Mouse (Mus musculus) embryonic facial prominence, embryonic 11.5 days (tissue): Measurements from ENCODE around the gene Dnhd1. TPM values are rescaled to one million over a fixed set of nuclear protein-coding genes. Genes with fewer than 3 reads are reported as not detected.
"Not testable (repeated sequence)": the region's sequence is repeated elsewhere in the genome, so short reads cannot be mapped to it uniquely, and the experiment has no call there.

ENCODE experiments used
- ATAC-seq: fragments of 200-750 bp; cut with Nextera tagmentation; replicated peaks from 2 replicates; pipeline ENCODE4 v1.8.0; 2017; ENCODE audit warnings: low read depth; ENCODE audit not compliant: insufficient number of reproducible peaks, low FRiP score, low TSS enrichment
- DNase-seq: peaks from one replicate; pipeline ENCODE4 v3.0.0-alpha.2; 2015; ENCODE audit warnings: low spot score
- H3K27ac ChIP-seq: fragments of 300-500 bp; sonication (generic); replicated peaks from 2 replicates; pipeline ENCODE4 v1.5.1; 2014; ENCODE audit warnings: mild to moderate bottlenecking, low read depth, low read length, control low read depth
- H3K27me3 ChIP-seq: fragments of 300-500 bp; sonication (generic); 2 replicates; pipeline ENCODE4 v1.6.1; 2014; ENCODE audit warnings: mild to moderate bottlenecking, low read length, moderate library complexity, mixed read lengths; ENCODE audit not compliant: control insufficient read depth, insufficient read depth
- H3K36me3 ChIP-seq: fragments of 300-500 bp; sonication (generic); replicated peaks from 2 replicates; pipeline ENCODE4 v1.6.1; 2014; ENCODE audit warnings: low read depth, mild to moderate bottlenecking, low read length, moderate library complexity, mixed read lengths; ENCODE audit not compliant: control insufficient read depth, insufficient read depth
- H3K4me1 ChIP-seq: fragments of 300-500 bp; sonication (generic); 2 replicates; pipeline ENCODE4 v1.6.1; 2014; ENCODE audit warnings: low read length, mixed read lengths; ENCODE audit not compliant: control insufficient read depth, insufficient read depth
- H3K4me2 ChIP-seq: fragments of 300-500 bp; sonication (generic); 2 replicates; pipeline ENCODE4 v1.6.1; 2014; ENCODE audit warnings: low read depth, mild to moderate bottlenecking, control low read depth, low read length, moderate library complexity
- H3K4me3 ChIP-seq: fragments of 300-500 bp; sonication (generic); 2 replicates; pipeline ENCODE4 v1.5.1; 2014; ENCODE audit warnings: low read depth, low read length, control low read depth
- H3K9ac ChIP-seq: fragments of 300-500 bp; sonication (generic); replicated peaks from 2 replicates; pipeline ENCODE4 v1.6.1; 2014; ENCODE audit warnings: mild to moderate bottlenecking, control low read depth, low read length
- H3K9me3 ChIP-seq: fragments of 300-500 bp; sonication (generic); replicated peaks from 2 replicates; pipeline ENCODE4 v1.6.1; 2016; ENCODE audit warnings: mild to moderate bottlenecking, low read length, inconsistent platforms, mixed read lengths; ENCODE audit not compliant: control insufficient read depth
- WGBS: fragments of 180-500 bp; shearing (Covaris S2); extraction: QIAGEN DNeasy Blood & Tissue Kit; methylation state at CpG from one replicate; pipeline ENCODE4 v1.1.7; 2014; 5-methylcytosine and 5-hydroxymethylcytosine counted together
- polyA plus RNA-seq: library from polyadenylated mRNA; unstranded; fragments of >200 nt; fragmentation: Nextera tagmentation; extraction: Ambion mirVana; gene quantifications from 2 replicates; pipeline ENCODE4 v1.2.1, GENCODE M21; 2014

Gene Dnhd1
- polyA plus RNA-seq, 1 experiment from 2014 or later = 1.4 TPM

DNA sequence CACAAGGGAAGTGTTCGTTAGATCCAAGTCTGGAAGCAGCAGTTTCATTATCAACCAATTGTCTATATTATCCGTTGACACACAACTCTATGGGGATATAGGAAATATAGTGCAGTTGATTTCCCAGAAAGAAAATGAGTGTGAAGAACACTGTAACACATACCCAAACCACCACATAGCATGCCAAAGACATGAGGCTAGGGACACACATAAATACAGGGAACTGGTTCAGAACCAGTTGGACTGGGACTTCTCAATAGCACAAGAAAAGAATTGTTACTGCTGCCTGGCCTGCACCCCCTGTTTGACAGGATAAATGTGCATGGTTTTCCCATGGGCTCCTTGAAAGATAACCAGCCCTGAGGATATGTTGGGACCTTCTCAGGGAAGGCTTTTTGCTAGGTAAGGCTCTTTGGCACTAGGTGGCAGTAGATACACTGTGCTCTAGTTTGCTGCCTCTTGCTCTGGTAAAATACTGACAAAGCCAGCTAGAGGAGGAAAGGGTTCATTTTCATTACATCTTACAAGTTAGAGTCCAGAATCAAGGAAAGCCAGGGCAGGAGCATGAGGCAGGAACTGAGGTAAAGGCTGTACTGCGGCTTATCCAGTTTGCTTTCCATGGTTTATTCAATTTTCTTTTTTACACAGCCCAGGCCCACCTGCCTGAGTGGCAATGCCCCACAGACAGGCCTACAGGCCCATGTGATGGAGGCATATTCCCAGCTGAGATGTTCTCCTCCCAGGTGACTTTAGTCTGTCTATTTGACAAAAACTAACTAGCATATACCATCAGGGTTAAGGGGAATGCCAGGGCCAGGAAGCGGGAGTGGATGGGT lies 75.7 kb downstream of the Dnhd1 start:
- Histone ChIP-seq H3K27me3 (no peaks in the 10 kb centered on the region), H3K36me3 (no peaks in the 10 kb centered on the region), H3K4me1 (no peaks in the 10 kb centered on the region), H3K9me3 (no peaks in the 10 kb centered on the region), H3K4me2 (no peak overlapping the region), H3K9ac (no peak overlapping the region), H3K27ac (no peak overlapping the region), H3K4me3 (no peak overlapping the region)
- ATAC-seq (peak; percentile 60; the same call in 1 of the 2 replicates), DNase-seq (peak; percentile 78)
- 77% methylated on average over 4 of the region's 4 CpGs for WGBS

- Histone ChIP-seq H3K4me3 (no peak overlapping the region), H3K9me3 (no peaks in the 10 kb centered on the region), H3K9ac (no peak overlapping the region), H3K36me3 (no peaks in the 10 kb centered on the region), H3K4me1 (no peaks in the 10 kb centered on the region), H3K4me2 (no peak overlapping the region), H3K27ac (no peak overlapping the region), H3K27me3 (no peaks in the 10 kb centered on the region)
- DNase-seq (no peak), ATAC-seq (no peak)
- WGBS = 97% methylated on average over 4 of the region's 4 CpGs
These were observed 76.3 kb downstream of the Dnhd1 start for GRCm38 (mm10) chr7:105726980-105727325.

DNA sequence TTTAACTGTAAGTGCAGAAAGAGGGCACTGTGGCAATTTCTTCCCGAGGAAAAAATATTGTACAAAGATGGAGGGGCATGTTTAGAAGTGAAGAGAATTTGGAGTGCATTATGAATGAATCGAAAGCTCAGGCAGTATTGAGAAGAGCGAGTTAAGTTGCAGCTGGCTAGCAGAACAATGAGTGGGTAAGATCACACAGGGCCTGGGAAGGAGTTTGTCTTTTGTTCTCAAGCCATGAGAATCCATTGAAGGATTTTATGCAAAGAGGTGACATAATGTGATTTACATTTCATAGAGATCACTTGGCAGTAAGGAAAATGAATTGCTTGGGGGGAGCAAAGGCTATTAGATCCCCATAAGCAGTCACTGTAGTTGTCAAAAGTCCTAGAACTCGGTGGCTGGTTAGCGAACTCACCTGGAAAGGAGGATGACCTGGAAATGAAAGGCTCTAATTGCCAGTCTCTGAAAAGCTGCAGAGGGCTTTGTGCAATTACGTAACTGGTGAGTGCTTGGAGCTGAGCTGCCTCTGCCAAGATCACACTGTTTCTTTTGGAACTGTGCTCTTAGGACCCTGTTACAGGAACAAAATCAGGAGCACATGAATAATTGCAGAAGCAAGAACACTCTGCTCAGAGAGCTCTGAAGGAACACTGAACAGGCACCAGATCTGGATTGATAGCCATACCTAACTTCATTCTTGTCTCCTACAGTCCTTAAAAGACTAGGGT lies 78.2 kb downstream of the Dnhd1 start:
- no peaks in the 10 kb centered on the region for H3K27me3 ChIP-seq
- H3K4me3 ChIP-seq = no peak overlapping the region
- no peak overlapping the region for H3K4me2 ChIP-seq
- H3K27ac ChIP-seq = no peak overlapping the region
- 80% methylated on average over 6 of the region's 6 CpGs for WGBS
- no peak for DNase-seq
- H3K4me1 ChIP-seq = no peaks in the 10 kb centered on the region
- ATAC-seq = no peak
- no peak overlapping the region for H3K9ac ChIP-seq
- H3K9me3 ChIP-seq = no peaks in the 10 kb centered on the region
- peaks cover 3% of the 10 kb centered on the region; the same call in 1 of the 2 replicates for H3K36me3 ChIP-seq

- no peak for DNase-seq
- H3K27me3 ChIP-seq = no peaks in the 10 kb centered on the region
- H3K27ac ChIP-seq = no peak overlapping the region
- no peaks in the 10 kb centered on the region for H3K4me1 ChIP-seq
- H3K4me3 ChIP-seq = no peak overlapping the region
- ATAC-seq = no peak
- H3K4me2 ChIP-seq = no peak overlapping the region
- H3K36me3 ChIP-seq = peaks cover 7% of the 10 kb centered on the region
- no peak overlapping the region for H3K9ac ChIP-seq
- no peaks in the 10 kb centered on the region for H3K9me3 ChIP-seq
- WGBS = 93% methylated on average over 11 of the region's 11 CpGs
These were observed 83.2 kb downstream of the Dnhd1 start for GRCm38 (mm10) chr7:105733836-105734235.

DNA sequence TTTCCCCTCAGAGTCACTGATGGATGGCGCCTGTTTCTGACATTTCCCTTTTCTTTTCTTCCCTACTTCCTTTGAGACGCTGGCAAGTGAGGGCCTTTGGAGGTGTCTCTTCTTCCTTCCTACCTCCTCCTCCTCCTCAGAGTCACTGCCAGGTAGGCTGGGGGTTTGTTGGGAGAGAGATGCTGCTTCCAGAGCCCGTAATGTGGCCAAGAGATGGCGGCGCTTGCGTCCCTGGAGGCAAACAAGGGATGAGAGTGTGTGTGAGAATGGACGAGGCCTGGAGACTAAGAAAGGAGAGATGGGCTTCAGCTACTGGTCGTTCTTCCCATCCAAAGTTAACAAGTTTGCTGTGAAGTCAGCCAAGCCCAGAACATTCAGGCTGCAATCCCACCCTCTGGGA lies 84.2 kb downstream of the Dnhd1 start:
- DNase-seq = no peak
- no peak for ATAC-seq
- Histone ChIP-seq H3K4me3 (no peak overlapping the region), H3K27me3 (no peaks in the 10 kb centered on the region), H3K27ac (no peak overlapping the region), H3K36me3 (peaks cover 7% of the 10 kb centered on the region), H3K9me3 (no peaks in the 10 kb centered on the region), H3K4me1 (no peaks in the 10 kb centered on the region), H3K4me2 (no peak overlapping the region), H3K9ac (no peak overlapping the region)
- 87% methylated on average over 8 of the region's 8 CpGs for WGBS

DNA sequence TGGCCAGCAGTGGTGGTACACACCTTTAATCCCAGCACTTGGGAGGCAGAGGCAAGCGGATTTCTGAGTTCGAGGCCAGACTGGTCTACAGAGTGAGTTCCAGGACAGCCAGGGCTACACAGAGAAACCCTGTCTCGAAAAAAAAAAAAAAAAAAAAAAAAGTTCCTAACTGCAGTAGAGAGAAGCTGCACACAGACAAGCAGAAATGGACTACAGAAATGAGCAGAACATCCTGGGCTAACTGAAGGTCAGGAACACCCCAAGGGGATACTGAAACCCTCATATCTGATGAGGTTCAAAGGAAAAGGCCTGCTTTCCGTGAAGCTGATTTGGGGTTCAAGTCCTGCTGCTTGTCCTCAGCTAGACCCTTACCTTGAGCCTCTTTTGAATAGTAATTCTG lies 84.8 kb downstream of the Dnhd1 start:
- not testable (repeated sequence) for ATAC-seq, H3K27me3 ChIP-seq, H3K9me3 ChIP-seq, H3K27ac ChIP-seq, DNase-seq, H3K4me1 ChIP-seq, H3K36me3 ChIP-seq
- Histone ChIP-seq H3K4me2 (peak overlapping the region; percentile 86), H3K4me3 (peak overlapping the region; percentile 87), H3K9ac (peak overlapping the region; percentile 80)
- WGBS = 51% methylated on average over 4 of the region's 4 CpGs

DNA sequence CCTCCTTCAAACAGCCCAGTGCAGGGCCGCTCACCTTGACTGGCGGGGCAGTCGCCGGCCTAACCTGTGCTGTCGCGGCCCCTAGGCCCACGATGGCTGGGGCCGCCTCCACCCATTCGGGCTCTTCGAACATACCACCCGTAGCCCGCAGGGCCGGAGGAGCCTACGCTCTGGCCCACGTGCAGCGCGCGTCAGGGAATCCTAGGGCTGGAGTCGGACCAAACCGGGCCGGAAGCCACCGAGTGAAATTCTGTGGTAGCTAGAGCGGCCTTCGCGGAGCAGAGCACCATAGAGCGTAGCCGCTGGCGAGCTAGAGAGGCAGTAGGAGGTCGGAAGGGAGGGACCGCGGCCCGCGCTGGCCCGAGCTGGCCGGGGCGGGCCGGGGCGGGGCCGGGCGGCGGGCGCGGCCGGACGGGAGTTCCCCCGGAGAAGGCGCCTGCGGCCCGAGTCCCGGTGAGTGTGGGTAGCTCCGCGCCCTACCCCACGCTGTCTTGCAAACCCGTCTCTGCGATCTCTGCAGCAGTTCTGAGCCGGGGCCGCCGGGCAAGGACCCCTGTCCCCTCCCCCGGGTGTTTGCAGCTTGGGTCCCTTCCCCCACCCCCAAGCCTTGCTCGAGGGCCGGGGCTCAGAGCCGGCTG lies 85.8 kb downstream of the Dnhd1 start, which contains the start of gene Ilk:
Ilk (plus strand) TSS at position 329 of the 638 bp plus-strand sequence.
- peak within 1 kb of the TSS; percentile 67 for H3K27ac ChIP-seq
- peaks cover 7% of the 10 kb centered on the region for H3K36me3 ChIP-seq
- H3K9me3 ChIP-seq = no peaks in the 10 kb centered on the region
- peak within 1 kb of the TSS; percentile 80 for H3K9ac ChIP-seq
- no peaks in the 10 kb centered on the region for H3K27me3 ChIP-seq
- H3K4me3 ChIP-seq = peak within 1 kb of the TSS; percentile 87
- ATAC-seq (peak; percentile 97), DNase-seq (peak; percentile 91)
- under 1% methylated on average over 51 of the region's 62 CpGs for WGBS
- H3K4me1 ChIP-seq = no peaks in the 10 kb centered on the region
- peak within 1 kb of the TSS; percentile 86 for H3K4me2 ChIP-seq
